Mouse (Mus musculus): ENCODE results near the gene Crhr1. TPM values are rescaled to one million over a fixed set of nuclear protein-coding genes. Genes with fewer than 3 reads are reported as not detected.
A peak's percentile ranks its signal among the peaks of the same experiment; 100 is the strongest.

Gene Crhr1
- polyA plus RNA-seq, 1 experiment, result 63.0 TPM

DNA sequence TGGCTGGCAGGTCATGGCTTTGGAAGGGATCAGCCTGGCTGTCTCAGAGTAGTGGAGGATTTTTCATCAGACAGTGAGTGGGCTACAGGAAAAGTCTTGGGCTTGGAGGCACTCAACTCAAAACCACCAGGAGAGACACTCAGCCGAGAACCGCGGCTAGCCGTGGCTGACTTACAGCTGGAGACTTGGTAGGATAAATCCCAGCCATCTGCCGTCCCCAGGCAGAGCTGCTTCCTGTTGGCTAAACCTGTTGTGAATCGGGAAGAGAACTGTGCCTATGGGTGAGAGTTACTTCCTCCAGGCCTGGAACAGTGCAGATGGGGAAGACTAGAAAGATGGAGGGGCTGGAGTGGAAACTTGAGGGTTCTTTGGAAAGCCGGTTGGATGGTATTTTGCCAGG, 9.7 kb upstream of the Crhr1 start:
- 16% methylated on average over 7 of the region's 7 CpGs for WGBS
- no peak overlapping the region for H3K4me3 ChIP-seq (replicated peaks; ENCODE audit: insufficient read depth, low read depth, low read length)
- peaks cover 23% of the 10 kb centered on the region for H3K4me1 ChIP-seq (ENCODE audit: control insufficient read depth, insufficient read depth, low read length)
- no peak overlapping the region for H3K27ac ChIP-seq (ENCODE audit: insufficient read depth, low read length)
- DNase-seq, result peak in 1 of 2 experiments; percentile 45
- no peak for TF ChIP-seq CTCF (IDR thresholded peaks at IDR 0.05; ENCODE audit: borderline replicate concordance, insufficient read depth, low read depth, low read length)
- no peak for TF ChIP-seq POLR2A (IDR thresholded peaks at IDR 0.05; ENCODE audit: borderline replicate concordance, insufficient read depth, low read length)
- no peaks in the 10 kb centered on the region for H3K27me3 ChIP-seq (ENCODE audit: control insufficient read depth, insufficient read depth, low read length)

DNA sequence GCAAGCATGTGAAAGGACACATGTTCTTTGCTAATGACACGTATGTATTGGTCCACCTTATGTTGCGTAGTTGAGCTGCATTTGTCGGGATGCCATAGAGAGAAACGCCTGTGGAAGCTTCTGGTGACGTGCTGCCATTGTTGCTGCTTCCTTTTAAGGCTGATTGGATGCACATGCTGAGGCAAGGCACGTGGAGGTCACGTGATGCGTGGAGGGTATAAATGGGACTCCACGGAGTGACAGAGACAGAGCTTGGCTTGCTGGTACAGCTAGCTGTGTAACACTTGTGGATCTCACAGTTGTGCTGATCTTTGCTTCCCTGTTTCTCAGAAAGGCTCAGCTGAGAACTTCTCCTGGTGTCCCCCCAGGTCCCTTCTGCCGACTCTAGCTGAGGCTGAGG, 9.2 kb upstream of the Crhr1 start:
- no peak for DNase-seq
- no peak overlapping the region for H3K4me3 ChIP-seq (replicated peaks; ENCODE audit: insufficient read depth, low read depth, low read length)
- TF ChIP-seq POLR2A (IDR thresholded peaks at IDR 0.05; ENCODE audit: borderline replicate concordance, insufficient read depth, low read length) (no peak), CTCF (IDR thresholded peaks at IDR 0.05; ENCODE audit: borderline replicate concordance, insufficient read depth, low read depth, low read length) (no peak)
- H3K4me1 ChIP-seq (ENCODE audit: control insufficient read depth, insufficient read depth, low read length), result peaks cover 23% of the 10 kb centered on the region
- 78% methylated on average over 10 of the region's 10 CpGs for WGBS
- H3K27me3 ChIP-seq (ENCODE audit: control insufficient read depth, insufficient read depth, low read length), result no peaks in the 10 kb centered on the region
- H3K27ac ChIP-seq (ENCODE audit: insufficient read depth, low read length), result no peak overlapping the region

DNA sequence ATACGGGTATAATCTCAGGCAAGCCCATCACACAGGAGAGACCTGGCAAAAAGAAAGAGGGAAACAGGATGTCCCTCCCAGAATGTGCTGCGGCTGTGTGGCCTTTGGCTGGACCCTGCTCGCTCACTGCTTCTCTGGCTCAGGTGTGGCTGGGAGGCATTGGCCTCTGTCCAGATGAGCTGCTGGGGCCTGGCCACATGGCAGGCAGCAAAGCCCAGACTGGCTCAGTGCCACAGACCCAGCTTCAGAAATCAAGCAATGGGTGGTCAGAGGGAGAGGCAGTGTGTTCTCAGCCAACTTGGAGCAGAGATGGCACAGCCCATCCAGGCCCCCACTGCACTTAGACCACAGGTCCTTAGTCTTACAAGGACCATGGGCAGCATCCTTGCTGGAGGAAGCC, 8.1 kb upstream of the Crhr1 start:
- 3% methylated on average over 3 of the region's 3 CpGs for WGBS
- no peak overlapping the region for H3K27ac ChIP-seq (ENCODE audit: insufficient read depth, low read length)
- no peaks in the 10 kb centered on the region for H3K27me3 ChIP-seq (ENCODE audit: control insufficient read depth, insufficient read depth, low read length)
- no peak overlapping the region for H3K4me3 ChIP-seq (replicated peaks; ENCODE audit: insufficient read depth, low read depth, low read length)
- H3K4me1 ChIP-seq (ENCODE audit: control insufficient read depth, insufficient read depth, low read length), result peaks cover 26% of the 10 kb centered on the region
- DNase-seq, result peak; percentile 89
- TF ChIP-seq POLR2A (IDR thresholded peaks at IDR 0.05; ENCODE audit: borderline replicate concordance, insufficient read depth, low read length) (no peak), CTCF (IDR thresholded peaks at IDR 0.05; ENCODE audit: borderline replicate concordance, insufficient read depth, low read depth, low read length) (no peak)

DNA sequence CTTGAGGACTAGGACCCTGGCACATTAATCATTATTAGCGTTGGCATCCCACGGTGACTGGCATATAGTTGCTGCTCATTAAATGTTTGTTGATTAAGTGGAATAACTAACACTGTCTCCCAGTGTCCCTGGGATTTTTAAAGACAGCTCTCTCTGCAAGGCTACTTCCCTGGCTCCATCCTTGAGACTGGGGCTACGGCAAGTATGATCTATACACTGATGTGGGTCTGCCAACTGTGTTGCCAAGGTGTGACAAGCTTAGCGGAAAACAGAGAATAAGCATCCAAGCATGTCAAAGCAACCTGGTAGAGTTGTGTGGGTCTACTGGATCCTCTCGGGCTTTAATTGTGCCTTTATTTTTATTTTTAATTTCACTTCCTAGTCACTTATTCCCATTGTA, 3.2 kb upstream of the Crhr1 start:
- WGBS, result 33% methylated on average over 5 of the region's 5 CpGs
- Histone ChIP-seq H3K4me3 (replicated peaks; ENCODE audit: insufficient read depth, low read depth, low read length) (no peak overlapping the region), H3K27ac (ENCODE audit: insufficient read depth, low read length) (0 out of 2 replicates have a peak overlapping the region, but pooled peaks have one; percentile 23), H3K27me3 (ENCODE audit: control insufficient read depth, insufficient read depth, low read length) (no peaks in the 10 kb centered on the region), H3K4me1 (ENCODE audit: control insufficient read depth, insufficient read depth, low read length) (peaks cover 18% of the 10 kb centered on the region; the same call in 1 of the 2 replicates)
- no peak for TF ChIP-seq CTCF (IDR thresholded peaks at IDR 0.05; ENCODE audit: borderline replicate concordance, insufficient read depth, low read depth, low read length)
- no peak for TF ChIP-seq POLR2A (IDR thresholded peaks at IDR 0.05; ENCODE audit: borderline replicate concordance, insufficient read depth, low read length)
- peak in 1 of 2 experiments; percentile 38 for DNase-seq

DNA sequence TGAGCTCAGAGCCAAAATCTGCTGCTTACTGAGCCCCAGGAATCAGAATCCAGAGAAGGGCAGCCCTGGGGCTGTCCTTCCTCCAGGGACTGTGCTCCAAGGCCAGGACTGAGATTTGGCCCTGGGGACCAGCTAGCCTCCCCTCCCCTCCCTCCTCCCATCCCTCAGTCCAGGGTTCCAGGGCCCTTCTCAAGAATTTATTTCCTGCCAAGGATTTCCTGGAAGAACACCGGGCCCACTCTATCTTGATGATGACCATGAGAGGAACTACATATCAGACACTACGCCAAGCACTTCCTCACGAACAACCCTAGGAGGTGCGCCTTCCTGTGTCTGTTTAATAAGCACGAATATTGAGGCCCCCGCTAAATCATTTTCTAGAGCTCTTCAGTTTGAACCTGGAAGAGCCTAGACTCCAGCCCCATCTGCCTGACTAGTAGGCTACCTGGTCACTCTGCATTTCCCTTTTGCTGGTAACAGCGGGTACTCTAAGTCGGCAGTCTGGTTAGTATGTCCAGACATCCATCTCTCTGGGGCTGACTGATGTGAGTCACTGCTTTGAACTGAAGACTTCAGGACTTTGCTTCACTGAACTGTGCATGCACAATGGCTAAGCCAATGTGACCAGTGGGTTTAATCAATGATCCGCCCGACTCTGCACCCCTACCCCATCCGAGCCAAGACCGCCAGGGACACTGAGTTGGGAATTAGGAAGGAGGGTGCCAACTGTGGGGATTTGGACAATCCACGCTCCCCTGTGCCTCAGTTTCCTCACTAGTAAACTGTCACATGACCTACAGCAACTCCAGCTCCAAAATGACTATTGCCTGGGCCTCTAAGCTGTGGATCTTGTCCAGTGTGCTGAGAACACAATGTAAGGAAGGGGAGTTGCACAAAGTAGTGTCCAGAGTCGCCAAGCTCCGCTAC, 1.7 kb upstream of the Crhr1 start:
- peak in 1 of 2 experiments; percentile 29 for DNase-seq
- no peak for TF ChIP-seq POLR2A (IDR thresholded peaks at IDR 0.05; ENCODE audit: borderline replicate concordance, insufficient read depth, low read length)
- TF ChIP-seq CTCF (IDR thresholded peaks at IDR 0.05; ENCODE audit: borderline replicate concordance, insufficient read depth, low read depth, low read length), result no peak
- Histone ChIP-seq H3K27me3 (ENCODE audit: control insufficient read depth, insufficient read depth, low read length) (no peaks in the 10 kb centered on the region), H3K4me1 (ENCODE audit: control insufficient read depth, insufficient read depth, low read length) (peaks cover 11% of the 10 kb centered on the region; the same call in 1 of the 2 replicates), H3K4me3 (replicated peaks; ENCODE audit: insufficient read depth, low read depth, low read length) (no peak overlapping the region), H3K27ac (ENCODE audit: insufficient read depth, low read length) (no peak overlapping the region)
- 76% methylated on average over 15 of the region's 15 CpGs for WGBS

DNA sequence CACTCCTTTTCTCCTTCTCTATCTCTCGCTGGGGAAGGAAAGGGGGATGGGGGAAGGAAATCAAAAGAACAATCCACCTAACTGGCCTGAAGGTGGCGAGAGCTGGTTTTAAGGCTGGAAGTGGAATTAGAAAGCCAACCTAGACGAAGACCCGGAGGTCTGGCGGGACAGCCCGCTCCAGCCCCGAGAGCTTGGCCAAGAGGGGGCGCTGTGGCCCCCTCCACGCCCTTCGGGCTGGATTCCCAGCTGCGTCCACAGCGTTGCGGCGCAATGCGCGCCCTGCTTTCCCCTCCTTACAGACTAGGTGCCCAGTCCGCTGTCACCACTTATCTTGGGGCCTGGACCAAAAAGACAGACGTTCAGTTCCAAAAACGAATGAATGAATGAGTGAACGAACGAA, 899 bp upstream of the Crhr1 start:
- Histone ChIP-seq H3K4me1 (ENCODE audit: control insufficient read depth, insufficient read depth, low read length) (peaks cover 11% of the 10 kb centered on the region; the same call in 1 of the 2 replicates), H3K27me3 (ENCODE audit: control insufficient read depth, insufficient read depth, low read length) (no peaks in the 10 kb centered on the region), H3K27ac (ENCODE audit: insufficient read depth, low read length) (peak overlapping the region; percentile 73), H3K4me3 (replicated peaks; ENCODE audit: insufficient read depth, low read depth, low read length) (peak overlapping the region; percentile 97)
- WGBS, result under 1% methylated on average over 21 of the region's 21 CpGs
- DNase-seq, result peak; percentile 93 to 94
- TF ChIP-seq POLR2A (IDR thresholded peaks at IDR 0.05; ENCODE audit: borderline replicate concordance, insufficient read depth, low read length), result peak; percentile 56; the same call in 1 of the 2 replicates
- peak; percentile 81 for TF ChIP-seq CTCF (IDR thresholded peaks at IDR 0.05; ENCODE audit: borderline replicate concordance, insufficient read depth, low read depth, low read length)

DNA sequence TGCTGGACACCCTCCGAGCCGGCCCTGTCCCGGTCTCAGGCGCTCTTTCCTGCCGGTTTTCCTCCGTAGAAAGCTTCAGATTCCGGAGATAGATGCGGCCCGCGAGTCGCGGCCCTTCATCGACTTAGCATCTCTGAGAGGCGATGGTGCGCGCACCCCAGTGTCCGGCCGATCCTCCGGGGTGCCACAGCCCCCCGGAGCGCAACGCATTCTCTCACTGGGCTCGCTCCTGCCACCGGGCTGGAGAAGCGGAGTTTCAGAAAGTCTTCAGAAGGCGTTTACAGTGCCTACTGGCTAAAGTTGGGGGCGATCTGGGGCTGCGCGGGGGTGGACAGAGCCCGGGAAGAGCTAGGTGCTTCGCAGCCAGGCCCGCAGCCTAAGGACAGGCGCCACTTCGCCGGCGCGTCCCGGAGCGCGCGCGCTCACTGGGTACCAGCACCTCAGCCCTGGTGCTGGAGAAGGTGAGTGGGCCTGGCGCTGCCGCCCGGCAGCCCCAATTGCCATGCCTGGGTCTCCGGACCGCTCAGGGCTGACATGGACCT, 858 bp downstream of the Crhr1 start:
- Histone ChIP-seq H3K27ac (ENCODE audit: insufficient read depth, low read length) (peak overlapping the region; percentile 88), H3K27me3 (ENCODE audit: control insufficient read depth, insufficient read depth, low read length) (no peaks in the 10 kb centered on the region), H3K4me3 (replicated peaks; ENCODE audit: insufficient read depth, low read depth, low read length) (peak overlapping the region; percentile 97), H3K4me1 (ENCODE audit: control insufficient read depth, insufficient read depth, low read length) (peaks cover 15% of the 10 kb centered on the region; the same call in 1 of the 2 replicates)
- WGBS, result under 1% methylated on average over 47 of the region's 47 CpGs
- TF ChIP-seq CTCF (IDR thresholded peaks at IDR 0.05; ENCODE audit: borderline replicate concordance, insufficient read depth, low read depth, low read length) (no peak), POLR2A (IDR thresholded peaks at IDR 0.05; ENCODE audit: borderline replicate concordance, insufficient read depth, low read length) (no peak)
- DNase-seq, result peak; percentile 63 to 70

Data from cerebellum, adult 2 months (tissue).